10 mouse cellular contexts compared by ENCODE assay signal in genomic region chr11:11972401-11973110, GRCm38 (mm10).
DNase-seq lines count a peak whose midpoint lies in the region; ATAC-seq and TF ChIP-seq lines count a peak whose summit lies in the region.
"Had no signal": no experiment of that assay in that cellular context is flagged by ENCODE, and none has a peak within 500 bp of the region (broad histone marks: within the 10 kb centered on the region; RNA-seq: fewer than 3 reads in every experiment).

No protein-coding gene starts in this region.

- ATAC-seq in heart, embryonic 14.5 days (ENCODE audit: insufficient number of reproducible peaks, insufficient read depth, low FRiP score, low read depth): no peak
- ATAC-seq in neural tube, embryonic 12.5 days (ENCODE audit: low FRiP score, low read depth): peak; percentile 46; the same call in 1 of the 2 replicates
- ATAC-seq in heart, postnatal 0 days (ENCODE audit: insufficient read depth, low read depth): no peak

- H3K9ac ChIP-seq in heart, embryonic 14.5 days (ENCODE audit: low read length): 0 out of 2 replicates have a peak overlapping the region, but pooled peaks have one; percentile 13
- no peak overlapping the region for H3K9ac ChIP-seq in neural tube, embryonic 12.5 days
- H3K9ac ChIP-seq in heart, postnatal 0 days (replicated peaks; ENCODE audit: low read depth, low read length): no peak overlapping the region
- H3K9ac ChIP-seq: liver, embryonic 13.5 days had no signal

- no peak for DNase-seq in heart, postnatal 36 days
- no peak for DNase-seq in neural tube, embryonic 10.5 days (ENCODE audit: extremely low spot score, low spot score)
- DNase-seq in heart, postnatal 0 days (ENCODE audit: low spot score): no peak
- DNase-seq in kidney, postnatal 4 days: no peak
- DNase-seq in adrenal gland, postnatal 10 days: no peak

- H3K4me1 ChIP-seq in heart, embryonic 14.5 days (ENCODE audit: control insufficient read depth in 2 of 2, insufficient read depth in 2 of 2, low read length in 2 of 2): peaks cover 5 to 37% of the 10 kb centered on the region in 2 experiments
- H3K4me1 ChIP-seq in neural tube, embryonic 12.5 days: peaks cover 6% of the 10 kb centered on the region
- peaks cover 15% of the 10 kb centered on the region; the same call in 1 of the 2 replicates for H3K4me1 ChIP-seq in heart, postnatal 0 days (ENCODE audit: control insufficient read depth, insufficient read depth)

- H3K36me3 ChIP-seq in heart, embryonic 14.5 days (ENCODE audit: control insufficient read depth, insufficient read depth, low read length): peaks cover 67% of the 10 kb centered on the region
- peaks cover 16% of the 10 kb centered on the region for H3K36me3 ChIP-seq in neural tube, embryonic 12.5 days
- H3K36me3 ChIP-seq in heart, postnatal 0 days (replicated peaks; ENCODE audit: control insufficient read depth, insufficient read depth, low read length): peaks cover 36% of the 10 kb centered on the region

- H3K27me3 ChIP-seq in heart, embryonic 14.5 days (ENCODE audit: control insufficient read depth, insufficient read depth, low read length): no peaks in the 10 kb centered on the region
- no peaks in the 10 kb centered on the region for H3K27me3 ChIP-seq in neural tube, embryonic 12.5 days (replicated peaks)
- no peaks in the 10 kb centered on the region for H3K27me3 ChIP-seq in heart, postnatal 0 days (ENCODE audit: control insufficient read depth, insufficient read depth, low read length)

- no peak for TF ChIP-seq CTCF in heart, postnatal 0 days (IDR thresholded peaks at IDR 0.05; ENCODE audit: low read depth)

- no peaks in the 10 kb centered on the region for H3K9me3 ChIP-seq in heart, embryonic 14.5 days (ENCODE audit: control insufficient read depth, low read length)
- no peaks in the 10 kb centered on the region for H3K9me3 ChIP-seq in neural tube, embryonic 12.5 days
- no peaks in the 10 kb centered on the region for H3K9me3 ChIP-seq in heart, postnatal 0 days (replicated peaks; ENCODE audit: control insufficient read depth, low read length)
- H3K9me3 ChIP-seq: liver, embryonic 13.5 days had no signal

- no peak overlapping the region for H3K4me3 ChIP-seq in heart, embryonic 14.5 days (ENCODE audit: control insufficient read depth in 1 of 2, insufficient read depth in 1 of 2, low read depth in 1 of 2, low read length in 2 of 2)
- no peak overlapping the region for H3K4me3 ChIP-seq in neural tube, embryonic 12.5 days
- H3K4me3 ChIP-seq in heart, postnatal 0 days (ENCODE audit: low read depth, low read length): no peak overlapping the region
- H3K4me3 ChIP-seq: left cerebral cortex, adult 2 months; liver, embryonic 13.5 days; megakaryocyte, embryonic 14.5 days had no signal

- WGBS in heart, embryonic 14.5 days: 77% methylated on average over 6 of the region's 6 CpGs
- 80% methylated on average over 6 of the region's 6 CpGs for WGBS in neural tube, embryonic 12.5 days
- WGBS in heart, postnatal 0 days: 78% methylated on average over 6 of the region's 6 CpGs

- H3K27ac ChIP-seq in heart, embryonic 14.5 days (replicated peaks in 1 of 2; ENCODE audit: control insufficient read depth in 1 of 2, insufficient read depth in 1 of 2, low read depth in 2 of 2, low read length in 2 of 2): peak overlapping the region; percentile 39 to 56; a peak in 3 of 4 replicates
- H3K27ac ChIP-seq in neural tube, embryonic 12.5 days: no peak overlapping the region
- H3K27ac ChIP-seq in heart, postnatal 0 days (ENCODE audit: low read depth): peak overlapping the region; percentile 69
- H3K27ac ChIP-seq: left cerebral cortex, adult 2 months; liver, embryonic 13.5 days had no signal

- H3K4me2 ChIP-seq in heart, embryonic 14.5 days (ENCODE audit: low read length): no peak overlapping the region
- no peak overlapping the region for H3K4me2 ChIP-seq in neural tube, embryonic 12.5 days (replicated peaks)
- H3K4me2 ChIP-seq in heart, postnatal 0 days (ENCODE audit: low read depth, low read length): no peak overlapping the region
- H3K4me2 ChIP-seq: liver, embryonic 13.5 days had no signal

- TF ChIP-seq EP300 in heart, postnatal 0 days (IDR thresholded peaks at IDR 0.05; ENCODE audit: low read depth): no peak

- intact Hi-C loops in heart, postnatal 36 days (cut with DNase I): loop anchor here (1.0 to 10.0 kb wide), 3 partner anchors 128 to 508 kb away; partner anchors contain the start of genes Spata48 and Zpbp
